Mouse (Mus musculus) megakaryocyte, embryonic 14.5 days (primary cell): ENCODE results near the gene Tspear. TPM values are rescaled to one million over a fixed set of nuclear protein-coding genes. Genes with fewer than 3 reads are reported as not detected.
A peak's percentile ranks its signal among the peaks of the same experiment; 100 is the strongest.

Experiments
- H3K27me3 ChIP-seq: replicated peaks from 2 replicates; pipeline ENCODE3; 2012; ENCODE audit warnings: inconsistent platforms
- H3K36me3 ChIP-seq: replicated peaks from 2 replicates; pipeline ENCODE3; 2012; ENCODE audit warnings: low read length, inconsistent platforms, mixed read lengths
- H3K4me1 ChIP-seq: 2 replicates; pipeline ENCODE4 v1.6.1; 2012; ENCODE audit warnings: inconsistent platforms
- H3K4me3 ChIP-seq: replicated peaks from 2 replicates; pipeline ENCODE3; 2012; ENCODE audit warnings: moderate library complexity, mild to moderate bottlenecking, inconsistent platforms
- H3K9me3 ChIP-seq: 2 replicates; pipeline ENCODE4 v1.6.1; 2012; ENCODE audit warnings: inconsistent platforms
- FLI1 ChIP-seq: IDR thresholded peaks from 2 replicates; pipeline ENCODE4 v1.6.1; 2012; ENCODE audit warnings: low read length, inconsistent platforms, mixed read lengths
- GATA1 ChIP-seq: IDR thresholded peaks from 3 replicates; pipeline ENCODE4 v1.6.1; 2012; ENCODE audit warnings: mixed read lengths, low read length, inconsistent platforms, borderline replicate concordance
- polyA plus RNA-seq: library from polyadenylated mRNA; stranded (reverse); fragments of >175 nt; gene quantifications from 2 replicates; pipeline ENCODE4 v1.2.3, GENCODE M21; 2012; ENCODE audit warnings: low replicate concordance; ENCODE audit not compliant: insufficient read depth

The Tspear gene
- polyA plus RNA-seq, result 1.0 and 1.3 TPM in 2 replicates

DNA sequence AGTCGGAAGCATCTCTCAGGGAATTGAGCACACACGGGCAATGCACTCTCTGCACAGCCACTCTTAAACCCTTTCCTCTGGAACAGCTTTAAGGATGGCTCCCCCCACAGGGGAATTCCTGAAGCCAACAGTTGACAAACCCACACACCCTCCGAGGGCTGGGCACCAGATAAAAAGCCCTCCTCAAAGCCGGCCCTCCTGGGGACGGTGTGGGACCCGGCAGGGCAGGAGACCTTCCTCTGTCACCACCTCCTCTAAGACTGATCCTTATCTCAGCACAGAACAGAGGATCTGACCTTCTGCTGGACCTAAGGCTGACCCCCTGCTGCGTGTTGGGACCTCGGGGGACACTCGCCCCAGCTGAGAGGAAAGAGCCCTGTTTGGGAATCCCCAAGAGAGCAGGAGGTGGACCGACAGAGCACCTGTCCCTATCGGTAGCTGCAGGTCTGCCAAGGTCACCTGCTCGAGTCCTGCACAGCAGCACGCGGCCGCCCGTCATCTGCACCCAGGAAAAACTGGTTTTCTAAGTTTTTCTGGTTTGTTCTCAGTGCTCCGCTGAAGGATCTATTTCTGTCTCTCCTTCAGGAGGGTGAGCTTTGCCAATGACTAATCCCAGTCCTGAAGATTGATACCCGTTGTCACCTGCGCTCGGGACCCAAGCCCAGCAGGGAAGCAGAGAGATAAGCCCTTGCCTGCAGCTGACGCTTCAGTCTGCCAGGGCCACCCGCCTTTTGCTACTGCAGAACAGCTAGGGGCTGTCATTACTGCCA lies at the start of gene Tspear:
Gene Tspear (plus strand): TSS at position 675 of the 770 bp plus-strand sequence.
- Histone ChIP-seq H3K36me3 (no peaks in the 10 kb centered on the region), H3K9me3 (no peaks in the 10 kb centered on the region), H3K4me1 (no peaks in the 10 kb centered on the region; the same call in 1 of the 2 replicates), H3K4me3 (no peak within 1 kb of the TSS), H3K27me3 (peaks cover 84% of the 10 kb centered on the region)
- TF ChIP-seq GATA1 (no peak), FLI1 (no peak)

DNA sequence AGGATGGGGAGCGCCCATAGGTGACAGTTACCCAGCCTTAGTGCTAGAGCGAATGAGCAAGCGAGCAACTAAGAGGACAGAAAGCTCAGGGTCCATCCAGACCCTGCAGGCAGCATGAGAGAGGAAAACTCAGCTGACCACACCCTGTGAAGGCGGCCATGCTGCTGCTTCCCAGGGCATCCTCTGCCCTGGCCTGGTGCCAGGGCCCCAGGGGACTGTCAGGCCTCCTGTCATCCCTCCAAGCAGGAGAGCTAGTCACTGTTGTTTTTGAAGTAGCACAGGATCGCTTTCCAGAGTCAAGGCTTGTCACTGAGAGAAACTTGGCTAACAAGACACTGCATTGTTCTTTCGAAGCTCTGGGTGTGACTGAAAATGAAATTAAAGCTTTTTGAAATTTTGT lies 47.4 kb upstream of the Tspear start:
- Histone ChIP-seq H3K27me3 (no peaks in the 10 kb centered on the region), H3K36me3 (peaks cover 92% of the 10 kb centered on the region), H3K9me3 (no peaks in the 10 kb centered on the region), H3K4me1 (peaks cover 85% of the 10 kb centered on the region), H3K4me3 (no peak overlapping the region)
- TF ChIP-seq FLI1 (no peak), GATA1 (no peak)

DNA sequence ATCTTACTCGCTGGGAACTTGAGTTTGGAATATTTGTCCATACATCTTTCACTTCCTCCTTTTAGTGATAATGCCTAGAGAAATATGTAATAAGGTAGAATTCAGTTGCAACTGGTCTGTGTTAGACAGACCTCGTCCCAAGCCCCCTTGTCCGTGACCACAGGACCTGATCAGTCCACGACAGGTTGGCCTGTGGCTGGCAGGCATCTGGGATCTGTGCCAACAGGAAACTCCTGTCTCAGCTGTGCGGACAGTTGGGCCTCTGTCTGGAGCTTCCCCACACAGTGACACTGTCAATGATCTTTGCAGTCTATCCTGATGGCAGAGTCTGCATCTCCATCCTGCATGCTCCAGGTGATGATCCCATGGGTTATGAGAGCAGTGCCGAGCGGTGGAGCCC lies 43.2 kb upstream of the Tspear start:
- H3K27me3 ChIP-seq, result no peaks in the 10 kb centered on the region

DNA sequence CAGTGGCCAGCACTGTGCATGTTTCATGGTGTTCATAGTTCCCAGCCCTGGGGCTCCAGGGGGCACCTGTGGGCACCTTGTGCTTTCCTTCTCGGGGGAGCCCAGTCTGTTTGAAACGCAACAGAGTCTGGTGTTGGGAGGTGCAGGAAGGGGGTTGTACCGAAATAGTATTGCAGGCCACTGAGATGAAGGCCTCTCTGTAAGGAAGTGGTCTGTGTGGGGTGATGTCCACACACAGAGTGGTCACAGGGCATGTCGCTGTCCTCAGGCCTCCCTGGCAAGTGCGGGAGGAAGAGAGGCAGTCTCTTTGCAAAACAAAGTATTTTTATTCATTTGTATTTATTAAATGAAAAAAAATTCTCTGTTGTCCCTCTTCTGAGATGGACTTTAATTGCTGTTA lies 40.8 kb upstream of the Tspear start:
- H3K4me3 ChIP-seq, result no peak overlapping the region
- peaks cover 70% of the 10 kb centered on the region for H3K36me3 ChIP-seq
- H3K4me1 ChIP-seq, result peaks cover 74% of the 10 kb centered on the region
- no peak for TF ChIP-seq FLI1
- TF ChIP-seq GATA1, result no peak
- peaks cover 5% of the 10 kb centered on the region for H3K27me3 ChIP-seq
- H3K9me3 ChIP-seq, result no peaks in the 10 kb centered on the region

More for the DNA sequence above, 43.2 kb upstream of the Tspear start:
- no peak overlapping the region for H3K4me3 ChIP-seq
- H3K36me3 ChIP-seq, result peaks cover 92% of the 10 kb centered on the region
- H3K9me3 ChIP-seq, result no peaks in the 10 kb centered on the region
- H3K4me1 ChIP-seq, result peaks cover 85% of the 10 kb centered on the region
- TF ChIP-seq FLI1 (no peak), GATA1 (no peak)

DNA sequence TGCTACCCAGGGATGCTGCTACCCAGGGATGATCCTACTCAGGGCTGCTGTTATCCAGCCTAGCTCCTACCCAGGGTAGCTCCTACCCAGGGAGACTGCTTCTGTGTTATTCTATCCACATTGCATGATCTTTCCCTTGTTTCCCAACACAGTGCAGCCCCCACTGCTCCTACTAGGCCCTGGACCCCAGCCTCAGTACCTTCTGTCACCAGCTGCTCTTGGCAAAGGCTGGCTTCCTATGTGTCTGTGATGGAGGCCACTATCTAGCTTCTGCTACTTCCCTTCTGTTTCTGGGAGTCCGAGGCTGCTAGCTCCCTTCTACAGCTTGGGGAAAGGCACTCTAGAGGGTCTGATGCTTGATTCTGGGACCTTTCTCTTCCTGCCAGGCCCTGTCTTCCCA lies 38.9 kb upstream of the Tspear start:
- Histone ChIP-seq H3K36me3 (peaks cover 53% of the 10 kb centered on the region), H3K4me3 (no peak overlapping the region), H3K4me1 (peaks cover 61% of the 10 kb centered on the region), H3K9me3 (no peaks in the 10 kb centered on the region), H3K27me3 (peaks cover 5% of the 10 kb centered on the region)
- no peak for TF ChIP-seq GATA1
- TF ChIP-seq FLI1, result no peak

DNA sequence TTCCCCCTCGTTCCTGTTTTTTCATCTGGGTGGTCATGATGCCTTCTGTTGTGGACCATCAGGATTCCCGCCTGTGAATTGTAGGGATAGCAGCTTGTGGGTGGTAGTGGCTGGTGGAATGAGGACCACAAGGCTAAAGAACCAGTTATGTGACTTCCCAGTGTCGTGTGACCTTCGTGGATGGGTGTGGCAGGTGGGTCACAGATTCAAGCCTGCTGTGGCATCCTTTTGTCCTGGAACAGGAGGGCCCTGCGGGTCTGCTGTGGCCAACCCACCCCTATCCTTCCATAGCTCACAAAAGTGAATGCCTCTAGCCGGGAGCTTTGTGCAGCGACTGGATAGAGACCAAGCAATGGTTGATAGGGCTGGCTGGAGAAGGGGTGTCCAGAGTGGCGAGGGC lies 38.5 kb upstream of the Tspear start:
- peaks cover 51% of the 10 kb centered on the region for H3K36me3 ChIP-seq
- no peaks in the 10 kb centered on the region for H3K9me3 ChIP-seq
- H3K4me1 ChIP-seq, result peaks cover 58% of the 10 kb centered on the region
- H3K27me3 ChIP-seq, result peaks cover 5% of the 10 kb centered on the region
- H3K4me3 ChIP-seq, result no peak overlapping the region
- TF ChIP-seq FLI1 (no peak), GATA1 (no peak)

DNA sequence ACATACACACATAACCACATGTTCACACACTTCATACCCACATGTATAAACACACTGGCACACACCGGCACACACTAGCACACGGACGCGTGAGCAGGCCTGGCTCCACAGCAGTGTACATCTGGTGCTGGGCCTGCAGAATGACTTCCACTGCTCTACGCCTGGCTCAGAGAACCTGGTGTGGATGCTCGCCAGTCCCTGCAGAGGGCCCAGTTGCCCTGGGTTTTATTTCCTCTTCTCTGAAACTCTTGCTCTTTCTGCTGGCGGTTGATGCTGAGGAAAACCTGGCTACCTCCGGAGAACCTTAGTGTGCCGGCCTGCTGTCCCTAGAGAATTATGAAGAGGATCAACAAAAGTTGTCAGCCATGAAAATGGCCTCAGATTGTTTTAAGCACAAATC lies 34.3 kb upstream of the Tspear start:
- peaks cover 18% of the 10 kb centered on the region for H3K4me1 ChIP-seq
- H3K27me3 ChIP-seq, result peaks cover 18% of the 10 kb centered on the region
- TF ChIP-seq GATA1 (no peak), FLI1 (no peak)
- peaks cover 9% of the 10 kb centered on the region for H3K36me3 ChIP-seq
- peaks cover 13% of the 10 kb centered on the region for H3K9me3 ChIP-seq
- H3K4me3 ChIP-seq, result peak overlapping the region; percentile 23

DNA sequence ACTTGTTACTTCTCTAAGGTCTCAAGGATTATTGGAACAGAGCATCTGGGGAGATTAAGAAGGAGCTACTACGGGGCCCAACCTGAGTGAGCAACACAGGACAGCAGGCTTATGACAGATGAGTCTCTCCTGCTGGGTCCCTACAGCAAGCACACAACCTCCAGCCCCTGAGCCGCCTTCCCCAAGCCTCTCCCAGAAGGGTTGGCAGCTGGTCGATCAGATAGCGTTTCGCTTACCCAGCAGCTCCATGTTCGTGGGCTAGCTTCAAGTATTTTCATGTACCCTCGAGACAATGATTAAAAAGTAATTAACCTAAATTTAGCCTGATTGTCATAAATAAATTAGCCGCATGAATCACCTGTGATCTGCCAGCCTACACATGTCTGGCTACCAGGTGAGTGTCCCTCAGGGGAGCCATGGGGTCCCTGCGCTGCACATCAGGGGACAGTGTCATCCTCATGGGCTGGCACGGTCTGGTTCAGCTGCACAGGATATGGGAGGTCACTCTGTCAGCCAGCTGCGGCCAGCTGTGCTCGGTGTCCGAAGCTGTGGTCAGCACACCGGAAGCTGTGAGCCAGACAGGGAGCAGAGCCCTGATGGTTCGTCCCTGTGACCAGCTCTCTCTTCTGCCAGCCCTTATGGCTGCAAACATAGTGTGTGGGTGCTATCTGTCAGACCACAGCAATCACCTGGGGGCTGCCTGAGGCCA lies 27.9 kb upstream of the Tspear start:
- TF ChIP-seq FLI1 (no peak), GATA1 (no peak)
- H3K4me3 ChIP-seq, result peak overlapping the region; percentile 57
- H3K27me3 ChIP-seq, result peaks cover 53% of the 10 kb centered on the region
- H3K9me3 ChIP-seq, result peaks cover 41% of the 10 kb centered on the region
- peaks cover 6% of the 10 kb centered on the region; the same call in 1 of the 2 replicates for H3K4me1 ChIP-seq
- no peaks in the 10 kb centered on the region for H3K36me3 ChIP-seq

DNA sequence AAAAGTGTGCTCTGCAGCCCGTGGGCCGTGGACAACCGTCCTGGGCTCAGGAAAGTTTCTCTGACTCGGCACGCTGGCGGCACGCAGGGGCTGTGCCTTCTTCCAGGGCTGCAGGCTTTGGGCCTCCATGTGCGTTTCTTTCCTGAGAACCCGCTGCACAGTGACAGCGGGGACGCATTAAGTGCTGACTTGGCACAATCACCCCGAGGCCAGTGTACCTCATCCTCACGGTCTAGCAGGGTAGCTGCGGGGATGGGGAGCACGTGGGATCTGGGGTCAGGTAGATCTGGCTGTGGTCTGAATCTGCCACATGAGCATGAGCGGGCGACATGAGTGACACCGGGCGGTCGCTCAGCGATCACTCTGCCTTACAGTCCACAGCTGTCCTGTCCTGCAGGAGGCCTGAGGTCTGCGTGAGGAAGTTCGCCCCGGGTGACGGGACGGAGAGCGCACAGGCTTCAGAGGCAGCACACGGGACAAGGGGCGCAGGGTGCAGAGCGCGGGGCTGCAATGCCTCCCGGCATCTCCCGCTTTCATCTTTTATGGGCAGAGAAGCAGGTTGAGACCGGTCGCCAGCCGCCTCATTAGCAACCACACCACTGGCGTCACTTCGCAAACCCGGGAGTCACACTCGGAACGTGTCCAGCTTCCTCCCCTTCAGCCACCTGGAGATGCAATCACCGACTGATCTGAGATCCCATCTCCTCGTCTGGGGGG lies 22.3 kb upstream of the Tspear start:
- Histone ChIP-seq H3K4me3 (peak overlapping the region; percentile 21), H3K9me3 (peaks cover 25% of the 10 kb centered on the region), H3K4me1 (peaks cover 4% of the 10 kb centered on the region; the same call in 1 of the 2 replicates), H3K36me3 (no peaks in the 10 kb centered on the region), H3K27me3 (peaks cover 72% of the 10 kb centered on the region)
- TF ChIP-seq GATA1 (no peak), FLI1 (no peak)

DNA sequence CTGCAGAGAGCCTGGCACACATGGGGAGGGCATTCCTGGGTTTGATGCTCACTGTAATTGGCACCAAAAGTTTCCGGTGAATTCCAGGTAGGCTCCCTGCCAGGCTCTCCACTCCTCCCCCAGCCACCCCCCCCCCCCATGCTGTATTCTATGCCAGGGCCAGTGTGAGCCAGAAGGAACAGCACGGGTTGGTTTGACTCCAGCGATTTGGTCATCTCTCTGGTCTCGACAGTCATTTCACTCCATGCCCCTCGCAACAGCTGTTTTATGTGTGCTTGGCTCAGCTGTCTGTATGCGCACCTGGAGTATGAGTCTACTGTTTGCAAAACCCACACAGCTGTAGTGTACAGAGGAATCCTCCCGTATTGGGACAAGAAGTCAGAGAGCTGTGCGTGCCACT lies 20.0 kb upstream of the Tspear start:
- Histone ChIP-seq H3K4me3 (no peak overlapping the region), H3K36me3 (no peaks in the 10 kb centered on the region), H3K9me3 (peaks cover 3% of the 10 kb centered on the region; the same call in 1 of the 2 replicates), H3K27me3 (peaks cover 65% of the 10 kb centered on the region), H3K4me1 (peaks cover 6% of the 10 kb centered on the region)
- TF ChIP-seq GATA1, result no peak
- no peak for TF ChIP-seq FLI1
